8 mouse cellular contexts compared by ENCODE assay signal in genomic region chr16:87432033-87432814, GRCm38 (mm10). TPM values are rescaled to one million over a fixed set of nuclear protein-coding genes. Genes with fewer than 3 reads are reported as not detected.
DNase-seq lines count a peak whose midpoint lies in the region; ATAC-seq and TF ChIP-seq lines count a peak whose summit lies in the region.

TSS of gene Ltn1 (minus strand) at chr16:87432612.

- peak; percentile 98 for ATAC-seq in embryonic facial prominence, embryonic 13.5 days (ENCODE audit: insufficient number of reproducible peaks, insufficient read depth, low FRiP score, low TSS enrichment, low read depth)
- ATAC-seq in limb, embryonic 12.5 days (ENCODE audit: insufficient number of reproducible peaks, insufficient read depth, low FRiP score, low TSS enrichment, low read depth): peak; percentile 97
- ATAC-seq in midbrain, embryonic 15.5 days (replicated peaks): peak; percentile 100

- peak within 1 kb of the TSS; percentile 77 for H3K4me2 ChIP-seq in embryonic facial prominence, embryonic 13.5 days
- H3K4me2 ChIP-seq in limb, embryonic 12.5 days: peak within 1 kb of the TSS; percentile 92
- H3K4me2 ChIP-seq in midbrain, embryonic 15.5 days: peak within 1 kb of the TSS; percentile 84

- DNase-seq in 3134 (ENCODE audit: extremely low read depth, insufficient read length, low spot score): peak; percentile 94
- peak; percentile 98 for DNase-seq in adrenal gland, postnatal 36 days
- peak; percentile 99 to 100 for DNase-seq in heart, adult 18-20 months
- peak; percentile 99 for DNase-seq in kidney, adult 2 months
- peak; percentile 96 to 98 for DNase-seq in spleen, adult 2 months (ENCODE audit: low read depth in 1 of 2, low spot score in 2 of 2)

- H3K27me3 ChIP-seq in embryonic facial prominence, embryonic 13.5 days: no peaks in the 10 kb centered on the region
- H3K27me3 ChIP-seq in kidney, adult 2 months (replicated peaks; ENCODE audit: control insufficient read depth, insufficient read depth, low read length): no peaks in the 10 kb centered on the region
- no peaks in the 10 kb centered on the region for H3K27me3 ChIP-seq in limb, embryonic 12.5 days
- no peaks in the 10 kb centered on the region for H3K27me3 ChIP-seq in midbrain, embryonic 15.5 days (replicated peaks)
- no peaks in the 10 kb centered on the region for H3K27me3 ChIP-seq in spleen, adult 2 months (ENCODE audit: control insufficient read depth, insufficient read depth, low read length)

- peak; percentile 36 for TF ChIP-seq POLR2A in kidney, adult 2 months (IDR thresholded peaks at IDR 0.05; ENCODE audit: low read depth, low read length)
- peak; percentile 63; the same call in 1 of the 2 replicates for TF ChIP-seq POLR2A in spleen, adult 2 months (IDR thresholded peaks at IDR 0.05; ENCODE audit: low read depth, low read length)

- under 1% methylated on average over 56 of the region's 56 CpGs for WGBS in embryonic facial prominence, embryonic 13.5 days
- under 1% methylated on average over 56 of the region's 56 CpGs for WGBS in kidney, adult 2 months
- WGBS in limb, embryonic 12.5 days: under 1% methylated on average over 56 of the region's 56 CpGs
- WGBS in midbrain, embryonic 15.5 days: under 1% methylated on average over 56 of the region's 56 CpGs
- WGBS in spleen, adult 2 months: under 1% methylated on average over 56 of the region's 56 CpGs

- H3K9me3 ChIP-seq in embryonic facial prominence, embryonic 13.5 days: no peaks in the 10 kb centered on the region
- H3K9me3 ChIP-seq in limb, embryonic 12.5 days: no peaks in the 10 kb centered on the region
- H3K9me3 ChIP-seq in midbrain, embryonic 15.5 days: no peaks in the 10 kb centered on the region

- H3K9ac ChIP-seq in embryonic facial prominence, embryonic 13.5 days: peak within 1 kb of the TSS; percentile 90
- peak within 1 kb of the TSS; percentile 79 for H3K9ac ChIP-seq in limb, embryonic 12.5 days (replicated peaks)
- peak within 1 kb of the TSS; percentile 82 for H3K9ac ChIP-seq in midbrain, embryonic 15.5 days

- no peaks in the 10 kb centered on the region; the same call in 1 of the 2 replicates for H3K36me3 ChIP-seq in embryonic facial prominence, embryonic 13.5 days
- H3K36me3 ChIP-seq in kidney, adult 2 months (ENCODE audit: control insufficient read depth, insufficient read depth, low read length): no peaks in the 10 kb centered on the region
- 0 out of 2 replicates have a peak, but pooled peaks cover 7% of the 10 kb centered on the region for H3K36me3 ChIP-seq in limb, embryonic 12.5 days
- H3K36me3 ChIP-seq in midbrain, embryonic 15.5 days (replicated peaks): no peaks in the 10 kb centered on the region
- peaks cover 2% of the 10 kb centered on the region; the same call in 1 of the 2 replicates for H3K36me3 ChIP-seq in spleen, adult 2 months (ENCODE audit: control insufficient read depth, insufficient read depth, low read length)

- no peak within 1 kb of the TSS for H3K27ac ChIP-seq in embryonic facial prominence, embryonic 13.5 days
- H3K27ac ChIP-seq in kidney, adult 2 months (ENCODE audit: insufficient read depth, low read depth, low read length): peak within 1 kb of the TSS; percentile 25; the same call in 1 of the 2 replicates
- H3K27ac ChIP-seq in limb, embryonic 12.5 days: 0 out of 2 replicates have a peak within 1 kb of the TSS, but pooled peaks have one; percentile 23
- H3K27ac ChIP-seq in midbrain, embryonic 15.5 days: peak within 1 kb of the TSS; percentile 76
- peak within 1 kb of the TSS; percentile 73 for H3K27ac ChIP-seq in spleen, adult 2 months (ENCODE audit: insufficient read depth, low read length)

- TF ChIP-seq CTCF in kidney, adult 2 months (conservative IDR thresholded peaks at IDR 0.05; ENCODE audit: insufficient read depth, insufficient read length, low read depth, low read length): no peak
- TF ChIP-seq CTCF in spleen, adult 2 months (IDR thresholded peaks at IDR 0.05; ENCODE audit: extremely low read depth, insufficient read depth, insufficient read length, insufficient replicate concordance): no peak

- H3K4me3 ChIP-seq in embryonic facial prominence, embryonic 13.5 days: peak within 1 kb of the TSS; percentile 83
- H3K4me3 ChIP-seq in kidney, adult 2 months (ENCODE audit: insufficient read depth, low read depth, low read length): peak within 1 kb of the TSS; percentile 82
- peak within 1 kb of the TSS; percentile 92 for H3K4me3 ChIP-seq in limb, embryonic 12.5 days (replicated peaks)
- H3K4me3 ChIP-seq in midbrain, embryonic 15.5 days: peak within 1 kb of the TSS; percentile 98
- H3K4me3 ChIP-seq in spleen, adult 2 months (ENCODE audit: extremely low read depth, insufficient read depth, insufficient read length): peak within 1 kb of the TSS; percentile 92

- peaks cover 5% of the 10 kb centered on the region for H3K4me1 ChIP-seq in embryonic facial prominence, embryonic 13.5 days
- H3K4me1 ChIP-seq in kidney, adult 2 months (ENCODE audit: control insufficient read depth, insufficient read depth, low read length): peaks cover 6% of the 10 kb centered on the region; the same call in 1 of the 2 replicates
- H3K4me1 ChIP-seq in limb, embryonic 12.5 days (replicated peaks): peaks cover 6% of the 10 kb centered on the region; the same call in 1 of the 2 replicates
- peaks cover 14% of the 10 kb centered on the region for H3K4me1 ChIP-seq in midbrain, embryonic 15.5 days
- H3K4me1 ChIP-seq in spleen, adult 2 months (ENCODE audit: control insufficient read depth, insufficient read depth, insufficient read length): peaks cover 5% of the 10 kb centered on the region

RNA-seq across cellular contexts. Expression of gene Ltn1, which starts in this region (rescaled TPM):
- 10 to 100 TPM; 35.8 to 36.8 TPM for total RNA-seq in adrenal gland, postnatal 36 days (2021)
- polyA plus RNA-seq in embryonic facial prominence, embryonic 13.5 days (2015; fragmentation: Nextera tagmentation; extraction: Ambion mirVana): 28.8 and 28.9 TPM in 2 replicates
- 10 to 100 TPM; 22.0 to 22.5 TPM for total RNA-seq in heart, adult 18-20 months (2021)
- 5.5 and 5.7 TPM in 2 replicates for polyA plus RNA-seq in kidney, adult 2 months (2012; rRNA removed)
- 33.2 and 37.3 TPM in 2 replicates for polyA plus RNA-seq in limb, embryonic 12.5 days (2016; fragmentation: Nextera tagmentation; extraction: Ambion mirVana)
- polyA plus RNA-seq in midbrain, embryonic 15.5 days (2015; fragmentation: Nextera tagmentation; extraction: Ambion mirVana): 24.5 and 26.5 TPM in 2 replicates
- polyA plus RNA-seq in spleen, adult 2 months (2012; rRNA removed): 3.4 and 3.5 TPM in 2 replicates
